Mouse (Mus musculus) layer of hippocampus, adult 8-10 months (tissue): ENCODE data around the gene Armc9. TPM values are rescaled to one million over a fixed set of nuclear protein-coding genes. Genes with fewer than 3 reads are reported as not detected.
A peak's percentile ranks its signal among the peaks of the same experiment; 100 is the strongest.

Experiments used
- DNase-seq, 2 experiments: peaks; one replicate each; pipeline ENCODE4 v3.0.0; 2022; ENCODE audit warnings: low spot score in 2 of 2
- total RNA-seq, 4 experiments: library from RNA; stranded (reverse); gene quantifications; 2 replicates each; pipeline ENCODE4 v1.2.4; 2022

Gene Armc9
- total RNA-seq, 4 experiments from 2014 or later: 35.5 to 52.4 (median 43.3) TPM

- DNase-seq: no peak
Observed at GRCm38 (mm10) chr1:86161061-86161460, 6.5 kb downstream of the Armc9 start.

GRCm38 (mm10) chr1:86174602-86175001 lies 20.0 kb downstream of the Armc9 start:
- no peak for DNase-seq

GRCm38 (mm10) chr1:86176066-86176465 lies 21.5 kb downstream of the Armc9 start:
- no peak for DNase-seq

DNA sequence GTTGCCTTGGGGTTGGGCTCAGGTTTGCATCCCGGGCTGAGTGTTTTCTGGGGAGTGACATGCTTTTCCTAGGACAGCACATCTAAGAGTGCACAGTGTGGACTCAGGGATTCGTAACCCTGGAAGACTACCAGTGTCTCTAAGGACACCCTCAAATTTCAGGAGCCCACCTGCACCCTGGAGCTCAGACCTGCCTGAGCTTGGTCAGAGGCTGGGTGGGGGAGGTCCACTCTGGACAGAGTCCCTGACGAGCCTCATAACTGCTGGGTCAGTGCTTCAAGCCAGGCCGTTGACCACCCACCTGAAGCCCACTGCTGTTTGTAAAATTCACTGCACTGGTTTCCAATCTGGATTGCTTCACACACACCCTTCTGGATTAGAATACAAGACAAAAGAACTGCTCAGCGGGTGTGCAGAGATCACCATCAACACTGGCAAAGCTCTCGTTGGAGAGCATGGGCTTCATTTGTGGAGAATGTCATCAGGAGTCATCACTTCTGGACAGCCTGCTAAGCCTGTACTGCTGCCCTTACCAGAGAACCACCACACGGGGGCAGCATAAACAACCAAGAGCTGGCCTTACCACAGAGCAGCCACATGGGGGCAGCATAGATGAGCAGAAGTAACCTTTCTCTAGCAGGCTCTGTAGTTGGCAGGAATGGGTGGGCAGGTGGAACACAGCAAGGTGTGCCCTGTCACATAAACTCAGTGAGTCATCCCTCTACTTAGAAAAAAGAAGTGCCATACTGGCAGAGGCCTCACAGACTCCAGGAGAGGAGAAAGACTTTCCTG lies 24.1 kb downstream of the Armc9 start:
- DNase-seq: peak; percentile 63 to 78

GRCm38 (mm10) chr1:86182004-86182709 lies 27.6 kb downstream of the Armc9 start:
- DNase-seq: no peak

DNA sequence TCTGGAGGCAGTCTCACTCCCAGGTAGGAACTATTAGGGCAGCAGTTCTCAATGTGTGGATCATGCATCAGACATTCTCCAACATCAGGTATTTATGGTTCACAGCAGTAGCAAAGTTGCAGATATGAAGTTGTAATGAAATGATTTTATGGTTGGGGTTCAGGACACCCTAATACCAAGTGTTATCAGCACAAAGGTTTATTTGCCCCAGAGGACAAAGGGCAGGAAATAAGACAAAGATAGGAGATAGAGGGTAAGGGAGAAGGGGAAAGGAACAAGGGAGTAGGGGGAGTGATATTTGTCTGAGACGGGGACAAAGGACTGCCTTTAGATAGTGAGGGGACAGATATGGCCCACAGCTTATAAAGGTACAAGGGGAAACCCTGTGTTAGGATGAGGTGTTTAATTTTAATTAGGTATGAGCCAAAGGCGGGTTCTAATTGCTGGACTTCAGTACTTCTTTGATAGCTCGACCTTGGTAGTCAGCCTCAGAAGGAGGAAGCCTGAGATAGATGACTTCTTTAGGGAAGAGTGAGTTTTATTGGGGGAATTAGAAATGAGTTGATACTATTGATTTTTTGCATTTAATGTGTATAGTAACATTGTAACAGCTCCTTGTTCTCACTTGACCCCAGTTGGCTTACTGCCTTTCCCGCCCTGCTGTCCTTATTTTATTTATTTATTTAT lies 29.1 kb downstream of the Armc9 start:
- no peak for DNase-seq

GRCm38 (mm10) chr1:86186762-86187161 lies 32.2 kb downstream of the Armc9 start:
- DNase-seq: no peak

DNA sequence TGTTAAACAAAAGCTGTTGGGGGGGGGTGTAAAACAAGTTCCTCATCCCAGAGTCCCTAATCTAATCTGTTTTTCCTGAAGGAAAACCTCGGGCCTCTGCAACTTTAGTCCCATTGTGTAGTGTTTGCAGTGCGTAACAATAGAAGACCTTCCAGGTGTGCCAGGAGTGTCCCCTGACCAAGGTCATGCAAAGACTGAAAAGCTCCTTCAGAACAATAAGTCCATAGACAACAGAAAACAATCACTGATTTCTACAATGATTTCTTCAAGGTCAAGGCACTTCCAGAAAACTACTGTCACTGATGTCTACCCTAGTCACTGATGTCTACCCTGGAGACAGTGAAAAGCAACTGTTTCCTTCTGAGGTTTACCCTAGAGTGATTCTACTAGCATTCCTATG lies 33.3 kb downstream of the Armc9 start:
- DNase-seq: no peak

GRCm38 (mm10) chr1:86188271-86188670 lies 33.7 kb downstream of the Armc9 start:
- no peak for DNase-seq

DNA sequence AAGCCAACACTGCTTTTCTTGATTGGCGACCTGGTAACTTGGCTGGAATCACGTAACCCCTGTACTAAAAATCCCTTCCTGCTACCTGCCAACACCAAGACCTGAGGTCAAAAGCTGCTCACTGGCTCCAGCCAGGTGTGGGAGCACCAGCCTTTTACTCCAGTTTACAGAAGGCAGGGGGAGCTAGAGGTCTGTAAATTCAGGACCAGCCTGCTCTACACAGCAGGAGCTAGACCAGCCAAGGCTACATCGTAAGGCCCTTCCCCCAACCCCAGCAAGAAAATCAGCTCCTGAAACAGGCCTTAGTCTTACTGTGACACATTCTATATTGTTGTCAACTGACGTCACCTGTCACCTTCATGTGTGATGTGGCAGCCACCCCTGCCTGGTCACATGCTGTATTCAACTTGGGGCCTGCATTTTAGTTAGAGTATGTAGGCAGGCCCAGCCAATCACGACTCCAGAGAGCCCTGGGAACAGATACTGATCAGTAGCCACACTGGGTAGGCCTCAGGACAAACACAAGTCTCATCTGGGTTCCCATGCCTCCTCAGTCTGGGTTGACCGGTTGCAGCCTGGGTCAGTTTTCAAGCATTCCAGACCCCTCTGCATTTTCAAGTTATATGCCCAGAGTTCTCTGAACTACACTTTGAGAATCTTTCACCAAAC lies 34.6 kb downstream of the Armc9 start:
- DNase-seq: no peak

DNA sequence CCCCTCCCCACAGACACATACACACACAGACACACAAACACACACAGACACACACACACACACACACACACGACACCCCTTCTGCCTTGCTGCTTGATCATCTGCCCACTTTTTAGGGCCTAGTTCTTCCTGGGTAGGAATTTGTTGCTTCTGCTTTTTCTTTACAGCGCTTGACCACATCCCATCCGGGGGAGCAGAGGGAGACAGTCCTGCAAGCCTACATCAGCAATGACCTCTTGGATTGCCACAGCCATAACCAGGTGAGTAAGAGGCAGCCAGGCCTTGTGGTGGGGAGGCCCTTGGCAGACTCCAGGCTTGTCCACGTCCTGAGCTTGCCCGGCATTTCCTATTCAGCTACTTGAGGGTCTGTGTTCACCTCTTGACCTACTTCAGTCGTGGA lies 36.3 kb downstream of the Armc9 start:
- no peak for DNase-seq

- DNase-seq: no peak
Observed at GRCm38 (mm10) chr1:86194044-86194443, 39.5 kb downstream of the Armc9 start.

- no peak for DNase-seq
Observed at GRCm38 (mm10) chr1:86198276-86198675, 43.7 kb downstream of the Armc9 start.

DNA sequence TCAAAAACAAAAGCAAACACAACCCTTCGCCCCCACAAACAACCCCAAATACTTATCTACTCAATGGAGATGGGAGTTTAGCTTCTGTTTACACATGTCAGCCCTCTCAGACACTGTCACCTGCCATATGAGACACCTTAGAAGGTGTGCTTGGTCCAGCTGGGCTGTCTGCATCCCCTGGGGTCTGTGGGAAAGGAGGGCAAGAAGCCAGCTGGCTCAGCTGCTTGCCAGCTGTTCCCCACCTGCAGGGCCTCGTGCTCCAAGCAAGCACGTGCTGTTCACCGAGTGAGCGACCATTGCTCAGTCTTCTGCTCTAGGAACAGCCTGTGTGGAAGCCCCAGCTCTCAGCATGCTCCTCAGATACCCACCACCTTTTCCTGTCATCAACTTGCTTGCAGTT lies 44.4 kb downstream of the Armc9 start:
- DNase-seq: no peak

DNA sequence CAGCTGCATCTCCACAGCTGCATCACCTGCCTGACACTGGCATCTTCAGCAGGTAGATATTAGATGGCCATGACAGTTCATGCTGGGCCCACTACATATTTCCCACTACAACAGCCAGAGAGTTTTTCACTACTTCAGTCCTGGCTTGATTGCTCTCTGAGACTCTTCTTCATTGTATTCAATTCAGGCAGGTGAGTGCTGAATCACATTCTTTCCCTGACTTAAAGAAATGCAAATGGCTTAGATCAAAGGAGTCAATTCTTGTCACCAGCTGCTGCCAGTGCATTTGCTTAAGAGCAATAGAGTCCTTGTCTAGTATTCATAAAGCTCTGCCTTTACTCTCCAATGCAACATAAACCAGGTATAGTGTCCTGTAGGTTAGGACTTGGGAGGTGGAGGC lies 46.7 kb downstream of the Armc9 start:
- no peak for DNase-seq

DNA sequence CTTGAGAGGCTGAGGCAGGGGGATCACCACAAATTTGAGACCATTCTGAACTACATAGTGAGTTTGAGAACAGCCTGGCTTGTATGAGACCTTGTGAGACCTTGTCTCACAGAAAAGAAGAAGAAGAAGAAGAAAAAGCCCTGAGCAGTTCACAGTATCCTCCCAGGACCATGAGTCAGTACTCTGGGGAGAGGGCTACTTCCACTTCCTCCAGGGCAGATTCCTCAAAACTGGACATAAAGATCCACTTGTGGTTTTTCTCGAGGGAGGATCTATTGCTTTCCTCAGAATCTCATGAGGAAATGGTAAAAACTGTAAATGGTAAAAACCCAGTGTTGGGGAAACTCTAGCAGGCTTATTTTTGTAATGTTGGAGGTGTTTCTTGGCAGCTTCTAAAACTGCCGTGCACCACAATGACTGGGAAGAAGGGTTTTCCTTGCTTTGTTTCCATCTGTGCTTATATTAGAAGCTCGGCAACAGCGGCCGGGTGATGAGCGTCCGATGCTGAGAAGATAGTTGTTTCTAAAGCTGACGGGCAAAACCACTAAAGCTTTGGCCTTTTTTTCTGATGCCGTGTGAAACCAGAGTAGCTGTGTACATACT lies 48.1 kb downstream of the Armc9 start:
- no peak for DNase-seq

GRCm38 (mm10) chr1:86210676-86211075 lies 56.1 kb downstream of the Armc9 start:
- no peak for DNase-seq

GRCm38 (mm10) chr1:86211498-86211897 lies 56.9 kb downstream of the Armc9 start:
- DNase-seq: no peak

DNA sequence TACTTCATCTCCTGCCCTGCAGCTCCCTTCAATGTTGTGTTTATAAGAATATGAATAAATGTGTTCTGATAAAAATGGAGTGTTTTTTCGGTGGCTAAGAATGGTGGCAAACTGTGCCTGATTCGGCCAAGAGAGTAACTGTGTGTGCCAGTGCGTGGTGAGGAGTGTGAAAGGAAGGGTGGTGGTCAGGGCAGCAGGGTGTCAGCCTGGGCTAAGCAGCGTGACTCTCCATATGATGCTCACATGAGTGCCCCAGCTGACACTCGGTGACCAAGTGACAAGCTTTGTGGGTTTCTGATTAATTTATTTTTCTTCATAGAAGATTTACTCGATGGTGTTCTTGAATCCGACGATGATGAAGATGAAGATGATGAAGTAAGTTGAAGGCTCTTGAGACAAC lies 58.2 kb downstream of the Armc9 start:
- DNase-seq: no peak

- peak; percentile 66 to 88 for DNase-seq
Observed at GRCm38 (mm10) chr1:86214158-86214557, 59.6 kb downstream of the Armc9 start.

- no peak for DNase-seq
Observed at GRCm38 (mm10) chr1:86215297-86215696, 60.7 kb downstream of the Armc9 start.
